ENCODE assay signal across 17 mouse cellular contexts in genomic region chr9:99354796-99355195, GRCm38 (mm10). TPM values are rescaled to one million over a fixed set of nuclear protein-coding genes. Genes with fewer than 3 reads are reported as not detected.
"Had no signal": no experiment of that assay in that cellular context is flagged by ENCODE, and none has a peak within 500 bp of the region (broad histone marks: within the 10 kb centered on the region; RNA-seq: fewer than 3 reads in every experiment).

No protein-coding gene starts in this region.

- ATAC-seq: hindbrain, postnatal 0 days; intestine, embryonic 16.5 days; liver, embryonic 12.5 days had no signal

- DNase-seq: gastrocnemius, postnatal 25 days; heart, adult 11 months; heart, adult 2 months; heart, postnatal 14 days; heart, postnatal 4 days; kidney, adult 11 months; kidney, adult 2 months; kidney, adult 9 months; kidney, postnatal 14 days; kidney, postnatal 36 days; layer of hippocampus, adult 9-11 months; layer of hippocampus, postnatal 36 days had no signal

RNA-seq across cellular contexts. Expression of gene Esyt3, which starts 3.6 kb away (rescaled TPM):
- total RNA-seq: gastrocnemius, adult 18-20 months; gastrocnemius, adult 8-10 months had no signal
